Mouse (Mus musculus) forebrain, embryonic 13.5 days (tissue): ENCODE data around the gene Ptms. TPM values are rescaled to one million over a fixed set of nuclear protein-coding genes. Genes with fewer than 3 reads are reported as not detected.

Experiments
- ATAC-seq: fragments of 200-750 bp; cut with Nextera tagmentation; 2 replicates; pipeline ENCODE4 v1.8.0; 2017
- H3K27ac ChIP-seq: fragments of 300-500 bp; sonication (generic); 2 replicates; pipeline ENCODE4 v1.5.1; 2015; ENCODE audit warnings: inconsistent platforms, mild to moderate bottlenecking, moderate library complexity
- H3K27me3 ChIP-seq: fragments of 300-500 bp; sonication (generic); 2 replicates; pipeline ENCODE4 v1.6.1; 2015; ENCODE audit warnings: mild to moderate bottlenecking, inconsistent platforms
- H3K36me3 ChIP-seq: fragments of 300-500 bp; sonication (generic); 2 replicates; pipeline ENCODE4 v1.6.1; 2015; ENCODE audit warnings: mild to moderate bottlenecking, inconsistent platforms; ENCODE audit not compliant: poor library complexity, severe bottlenecking
- H3K4me1 ChIP-seq: fragments of 300-500 bp; sonication (generic); 2 replicates; pipeline ENCODE4 v1.6.1; 2015; ENCODE audit warnings: inconsistent platforms
- H3K4me2 ChIP-seq: fragments of 300-500 bp; sonication (generic); 2 replicates; pipeline ENCODE4 v1.6.1; 2015; ENCODE audit warnings: inconsistent platforms, mild to moderate bottlenecking, moderate library complexity
- H3K4me3 ChIP-seq: fragments of 300-500 bp; sonication (generic); 2 replicates; pipeline ENCODE4 v1.5.1; 2015; ENCODE audit warnings: mild to moderate bottlenecking, inconsistent platforms
- H3K9ac ChIP-seq: fragments of 300-500 bp; sonication (generic); 2 replicates; pipeline ENCODE4 v1.6.1; 2015; ENCODE audit warnings: mild to moderate bottlenecking, inconsistent platforms
- H3K9me3 ChIP-seq: fragments of 300-500 bp; sonication (generic); replicated peaks from 2 replicates; pipeline ENCODE4 v1.6.1; 2016; ENCODE audit warnings: inconsistent platforms
- WGBS: fragments of 180-500 bp; shearing (Covaris S2); methylation state at CpG from one replicate; pipeline ENCODE4 v1.1.7; 2015; 5-methylcytosine and 5-hydroxymethylcytosine counted together
- polyA plus RNA-seq: library from polyadenylated mRNA; unstranded; fragments of >200 nt; fragmentation: Nextera tagmentation; extraction: Ambion mirVana; gene quantifications from 2 replicates; pipeline ENCODE4 v1.2.1, GENCODE M21; 2015

Gene Ptms
- polyA plus RNA-seq, 1 experiment from 2014 or later = 626 TPM

- Histone ChIP-seq H3K4me1 (peaks cover 59% of the 10 kb centered on the region), H3K9ac (0 out of 2 replicates have a peak overlapping the region, but pooled peaks have one; percentile 100), H3K27ac (peak overlapping the region; percentile 100), H3K36me3 (peaks cover 28% of the 10 kb centered on the region), H3K4me3 (no peak overlapping the region), H3K27me3 (peaks cover 9% of the 10 kb centered on the region), H3K4me2 (peak overlapping the region; percentile 100; the same call in 1 of the 2 replicates), H3K9me3 (no peaks in the 10 kb centered on the region)
- no peak for ATAC-seq
- 77% methylated on average over 14 of the region's 14 CpGs for WGBS
Observed at GRCm38 (mm10) chr6:124913721-124914285, 6.1 kb downstream of the Ptms start.

GRCm38 (mm10) chr6:124913214-124913613, 6.7 kb downstream of the Ptms start:
- Histone ChIP-seq H3K36me3 (peaks cover 28% of the 10 kb centered on the region), H3K9me3 (no peaks in the 10 kb centered on the region), H3K27ac (peak overlapping the region; percentile 100), H3K4me3 (no peak overlapping the region), H3K4me2 (no peak overlapping the region), H3K27me3 (peaks cover 9% of the 10 kb centered on the region), H3K4me1 (peaks cover 53% of the 10 kb centered on the region), H3K9ac (no peak overlapping the region)
- no peak for ATAC-seq
- WGBS = 78% methylated on average over 6 of the region's 6 CpGs

- WGBS = 23% methylated on average over 13 of the region's 13 CpGs
- Histone ChIP-seq H3K4me2 (peak within 1 kb of the TSS; percentile 48; the same call in 1 of the 2 replicates), H3K27ac (no peak within 1 kb of the TSS), H3K9me3 (no peaks in the 10 kb centered on the region), H3K9ac (no peak within 1 kb of the TSS; the same call in 1 of the 2 replicates), H3K36me3 (peaks cover 28% of the 10 kb centered on the region), H3K4me1 (peaks cover 51% of the 10 kb centered on the region), H3K4me3 (0 out of 2 replicates have a peak within 1 kb of the TSS, but pooled peaks have one; percentile 3), H3K27me3 (peaks cover 9% of the 10 kb centered on the region)
- ATAC-seq = no peak
Observed at GRCm38 (mm10) chr6:124911533-124912218, 8.2 kb downstream of the Ptms start, which contains the start of gene Lag3. Lag3 (minus strand) TSS chr6:124911705.

GRCm38 (mm10) chr6:124910032-124910431, 9.9 kb downstream of the Ptms start:
- peak overlapping the region; percentile 48 for H3K4me2 ChIP-seq
- peak; percentile 9; the same call in 1 of the 2 replicates for ATAC-seq
- peaks cover 27% of the 10 kb centered on the region for H3K36me3 ChIP-seq
- H3K4me3 ChIP-seq = peak overlapping the region; percentile 11; the same call in 1 of the 2 replicates
- H3K27me3 ChIP-seq = peaks cover 9% of the 10 kb centered on the region
- no peaks in the 10 kb centered on the region for H3K9me3 ChIP-seq
- peaks cover 44% of the 10 kb centered on the region for H3K4me1 ChIP-seq
- H3K27ac ChIP-seq = peak overlapping the region; percentile 10; the same call in 1 of the 2 replicates
- H3K9ac ChIP-seq = peak overlapping the region; percentile 62
- 2% methylated on average over 32 of the region's 32 CpGs for WGBS

- WGBS = 80% methylated on average over 1 of the region's 1 CpGs
- no peaks in the 10 kb centered on the region for H3K9me3 ChIP-seq
- ATAC-seq = no peak
Observed at GRCm38 (mm10) chr6:124907767-124908166, 12.1 kb downstream of the Ptms start.

GRCm38 (mm10) chr6:124904991-124905860, 14.7 kb downstream of the Ptms start:
- Histone ChIP-seq H3K4me2 (peak overlapping the region; percentile 70), H3K9ac (peak overlapping the region; percentile 82), H3K4me3 (peak overlapping the region; percentile 45), H3K4me1 (peaks cover 33% of the 10 kb centered on the region), H3K9me3 (no peaks in the 10 kb centered on the region), H3K36me3 (no peaks in the 10 kb centered on the region; the same call in 1 of the 2 replicates), H3K27ac (peak overlapping the region; percentile 100), H3K27me3 (peaks cover 3% of the 10 kb centered on the region)
- ATAC-seq = peak; percentile 4; the same call in 1 of the 2 replicates
- 28% methylated on average over 13 of the region's 16 CpGs for WGBS

More at GRCm38 (mm10) chr6:124907767-124908166, 12.1 kb downstream of the Ptms start:
- H3K36me3 ChIP-seq = peaks cover 5% of the 10 kb centered on the region
- H3K4me3 ChIP-seq = no peak overlapping the region
- no peak overlapping the region for H3K9ac ChIP-seq
- H3K4me2 ChIP-seq = no peak overlapping the region
- H3K27ac ChIP-seq = no peak overlapping the region
- peaks cover 9% of the 10 kb centered on the region for H3K27me3 ChIP-seq
- peaks cover 47% of the 10 kb centered on the region for H3K4me1 ChIP-seq

GRCm38 (mm10) chr6:124904161-124904981, 15.5 kb downstream of the Ptms start:
- Histone ChIP-seq H3K27ac (peak overlapping the region; percentile 100), H3K36me3 (no peaks in the 10 kb centered on the region; the same call in 1 of the 2 replicates)
- WGBS = 4% methylated on average over 24 of the region's 24 CpGs

GRCm38 (mm10) chr6:124903580-124904151, 16.2 kb downstream of the Ptms start:
- H3K4me3 ChIP-seq = peak overlapping the region; percentile 45
- H3K27me3 ChIP-seq = no peaks in the 10 kb centered on the region
- ATAC-seq = peak; percentile 86
- peak overlapping the region; percentile 82 for H3K9ac ChIP-seq
- peak overlapping the region; percentile 100 for H3K27ac ChIP-seq
- H3K4me2 ChIP-seq = peak overlapping the region; percentile 70
- under 1% methylated on average over 23 of the region's 23 CpGs for WGBS
- no peaks in the 10 kb centered on the region; the same call in 1 of the 2 replicates for H3K36me3 ChIP-seq
- H3K4me1 ChIP-seq = peaks cover 26% of the 10 kb centered on the region
- no peaks in the 10 kb centered on the region for H3K9me3 ChIP-seq

More at GRCm38 (mm10) chr6:124904161-124904981, 15.5 kb downstream of the Ptms start:
- H3K9ac ChIP-seq = peak overlapping the region; percentile 82
- peaks cover 25% of the 10 kb centered on the region for H3K4me1 ChIP-seq
- peak; percentile 79 for ATAC-seq
- H3K9me3 ChIP-seq = no peaks in the 10 kb centered on the region
- peak overlapping the region; percentile 70 for H3K4me2 ChIP-seq
- no peaks in the 10 kb centered on the region for H3K27me3 ChIP-seq
- H3K4me3 ChIP-seq = peak overlapping the region; percentile 45

GRCm38 (mm10) chr6:124901851-124902250, 18.1 kb downstream of the Ptms start:
- 0 out of 2 replicates have a peak overlapping the region, but pooled peaks have one; percentile 0 for H3K27ac ChIP-seq
- H3K9me3 ChIP-seq = no peaks in the 10 kb centered on the region
- H3K36me3 ChIP-seq = no peaks in the 10 kb centered on the region; the same call in 1 of the 2 replicates
- H3K9ac ChIP-seq = no peak overlapping the region
- H3K4me3 ChIP-seq = no peak overlapping the region
- H3K4me2 ChIP-seq = no peak overlapping the region
- no peak for ATAC-seq
- no peaks in the 10 kb centered on the region for H3K27me3 ChIP-seq
- peaks cover 29% of the 10 kb centered on the region for H3K4me1 ChIP-seq

- H3K9ac ChIP-seq = no peak overlapping the region; the same call in 1 of the 2 replicates
- no peaks in the 10 kb centered on the region for H3K36me3 ChIP-seq
- H3K4me1 ChIP-seq = peaks cover 29% of the 10 kb centered on the region
- no peak overlapping the region for H3K27ac ChIP-seq
- no peaks in the 10 kb centered on the region for H3K27me3 ChIP-seq
- H3K9me3 ChIP-seq = no peaks in the 10 kb centered on the region
- no peak overlapping the region for H3K4me2 ChIP-seq
- H3K4me3 ChIP-seq = no peak overlapping the region
- 68% methylated on average over 10 of the region's 10 CpGs for WGBS
- ATAC-seq = no peak
Observed at GRCm38 (mm10) chr6:124900801-124901480, 19.0 kb downstream of the Ptms start.
